Mouse (Mus musculus): Measurements from ENCODE around the gene Ptx3.
"Not testable (repeated sequence)": the region's sequence is repeated elsewhere in the genome, so short reads cannot be mapped to it uniquely, and the experiment has no call there.

The Ptx3 gene

DNA sequence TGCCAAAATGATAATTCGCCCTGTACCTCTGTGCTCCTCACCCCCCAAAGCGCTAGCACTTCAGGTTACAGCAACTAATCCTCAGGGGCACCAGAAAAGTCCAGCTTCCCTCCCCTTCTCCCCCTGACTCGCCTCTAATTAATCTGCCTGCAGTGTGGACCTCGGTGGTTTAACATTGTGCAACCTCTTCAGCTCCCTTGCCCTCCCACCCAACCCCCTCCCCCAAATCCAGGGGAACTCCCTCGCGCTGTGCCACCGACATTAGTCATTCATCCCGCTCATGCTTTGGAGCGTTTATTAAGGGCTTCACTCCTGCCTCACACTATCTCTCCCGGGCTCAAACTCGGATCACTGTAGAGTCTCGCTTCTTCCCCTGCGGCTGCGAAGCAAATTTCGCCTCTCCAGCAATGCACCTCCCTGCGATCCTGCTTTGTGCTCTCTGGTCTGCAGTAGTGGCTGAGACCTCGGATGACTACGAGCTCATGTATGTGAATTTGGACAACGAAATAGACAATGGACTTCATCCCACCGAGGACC lies at the start of gene Ptx3:
Gene Ptx3 (plus strand): TSS at position 256 of the 537 bp plus-strand sequence.
- DNase-seq (ENCODE audit: extremely low read depth, low read depth) = no peak

DNA sequence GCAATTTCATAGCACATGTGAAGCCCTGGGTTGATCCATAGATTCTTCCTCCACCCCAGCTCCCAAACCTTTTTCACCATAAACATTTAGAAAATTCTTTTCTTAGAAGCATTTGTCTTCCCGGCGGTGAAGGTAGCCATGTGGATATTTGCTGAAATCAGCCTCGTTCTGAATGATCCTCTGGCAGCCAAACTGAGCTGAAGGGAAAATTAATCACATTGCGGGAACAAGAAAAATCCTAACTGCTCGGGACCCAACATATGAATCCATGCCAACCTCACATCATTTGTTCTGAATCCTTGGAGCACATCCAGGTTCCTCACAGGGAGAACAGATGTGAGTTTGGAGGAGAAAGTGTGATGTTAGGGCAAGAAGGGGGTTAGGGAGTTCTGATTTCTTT lies 46.8 kb upstream of the Ptx3 start:
- no peak for DNase-seq (ENCODE audit: extremely low read depth, low read depth)

GRCm38 (mm10) chr3:66179647-66180046 lies 40.1 kb upstream of the Ptx3 start:
- DNase-seq (ENCODE audit: extremely low read depth, low read depth) = no peak

DNA sequence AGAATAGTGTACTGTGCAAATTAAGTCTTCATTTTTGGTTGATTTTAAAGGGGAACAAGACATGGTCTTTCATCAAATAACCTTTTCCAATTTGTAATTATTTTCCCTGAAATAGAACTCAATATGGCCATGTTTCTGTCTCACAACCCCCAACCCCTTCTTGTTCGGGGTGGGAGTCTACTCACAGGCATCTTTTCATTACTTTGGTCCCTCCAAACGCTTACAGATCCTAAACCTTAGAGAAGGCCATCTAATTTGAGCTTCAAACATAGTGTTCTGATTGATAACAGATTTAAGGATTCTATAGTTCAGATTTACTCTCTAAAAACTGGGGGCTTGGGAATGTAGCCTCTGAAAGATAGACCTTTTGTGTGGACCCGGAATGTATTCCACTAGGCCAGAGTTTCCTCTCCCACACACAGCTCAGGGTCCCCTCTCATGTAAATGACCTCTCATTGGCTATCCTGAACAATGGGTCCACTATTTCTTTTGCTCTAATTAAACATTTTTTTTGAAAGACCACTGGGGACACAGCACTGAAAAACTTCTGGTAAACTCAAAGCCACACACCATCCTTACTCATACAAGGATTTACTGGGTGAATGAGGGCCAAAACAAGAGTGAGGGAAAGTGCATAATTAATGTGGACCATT lies 25.7 kb upstream of the Ptx3 start:
- no peak for DNase-seq (ENCODE audit: extremely low read depth, low read depth)

GRCm38 (mm10) chr3:66208836-66209573 lies 10.7 kb upstream of the Ptx3 start:
- no peak for DNase-seq (ENCODE audit: extremely low read depth, low read depth)

DNA sequence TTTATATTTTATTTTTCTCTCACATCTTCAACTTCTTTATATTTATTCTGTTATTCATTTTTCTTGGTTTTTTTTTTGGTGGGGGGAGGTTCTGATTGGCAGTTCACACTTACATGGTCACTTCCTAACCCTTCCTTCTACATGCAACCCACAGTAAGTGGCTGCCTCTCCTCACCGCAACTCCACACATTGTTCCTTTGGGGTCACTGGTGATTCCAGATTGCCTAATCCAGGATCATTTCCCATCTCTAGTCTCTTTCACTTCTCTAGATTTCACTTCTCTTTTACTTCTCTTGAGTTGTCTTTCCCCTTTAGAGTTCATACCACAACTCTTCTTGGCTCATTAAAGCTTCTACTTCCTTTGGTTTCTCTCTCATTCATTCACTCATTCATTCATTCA lies 6.2 kb upstream of the Ptx3 start:
- DNase-seq (ENCODE audit: extremely low read depth, low read depth) = no peak

- DNase-seq (ENCODE audit: extremely low read depth, low read depth) = no peak
These were observed 4.0 kb upstream of the Ptx3 start for GRCm38 (mm10) chr3:66215759-66216158.

DNA sequence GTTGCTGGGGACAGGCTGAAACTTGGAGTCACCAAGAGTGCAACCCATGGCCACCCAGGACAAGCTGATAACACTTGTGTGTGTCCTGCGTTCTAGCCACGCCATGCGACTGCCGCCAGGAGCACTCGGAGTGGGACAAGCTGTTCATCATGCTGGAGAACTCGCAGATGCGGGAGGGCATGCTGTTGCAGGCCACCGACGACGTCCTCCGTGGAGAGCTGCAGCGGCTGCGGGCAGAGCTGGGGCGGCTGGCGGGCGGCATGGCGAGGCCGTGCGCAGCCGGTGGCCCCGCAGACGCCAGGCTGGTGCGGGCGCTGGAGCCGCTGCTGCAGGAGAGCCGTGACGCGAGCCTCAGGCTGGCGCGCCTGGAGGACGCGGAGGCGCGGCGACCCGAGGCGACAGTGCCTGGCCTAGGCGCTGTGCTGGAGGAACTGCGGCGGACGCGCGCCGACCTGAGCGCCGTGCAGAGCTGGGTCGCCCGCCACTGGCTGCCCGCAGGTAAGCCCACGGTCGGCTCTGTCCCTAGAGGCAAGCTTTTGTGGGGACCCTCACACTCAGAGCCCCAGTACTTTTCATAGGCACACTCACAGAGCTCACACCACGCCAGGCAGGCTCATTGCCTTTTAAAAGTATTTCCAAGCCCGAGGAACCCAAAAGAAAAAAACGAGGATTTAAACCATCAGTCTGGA lies 988 bp downstream of the Ptx3 start:
- DNase-seq (ENCODE audit: extremely low read depth, low read depth) = no peak

DNA sequence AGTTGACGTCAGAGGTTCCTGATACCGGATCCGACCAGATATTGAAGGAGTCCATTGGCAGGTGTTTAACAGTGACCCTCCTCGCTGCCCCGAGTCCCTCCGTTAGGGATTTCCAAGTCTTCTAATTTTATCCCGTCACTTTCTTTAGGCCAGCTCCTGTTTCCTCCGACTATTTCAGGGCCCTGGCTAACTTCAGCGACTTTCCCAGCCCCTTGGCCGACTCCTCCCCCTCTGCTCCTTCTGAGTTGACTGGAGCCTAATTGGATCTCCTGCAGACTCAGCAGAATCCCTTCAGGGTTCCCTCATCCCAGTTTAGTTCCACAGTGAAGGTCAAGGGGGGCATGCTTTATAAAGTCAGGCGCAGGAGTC lies 1.5 kb downstream of the Ptx3 start:
- DNase-seq (ENCODE audit: extremely low read depth, low read depth) = no peak

- no peak for DNase-seq (ENCODE audit: extremely low read depth, low read depth)
These were observed 5.3 kb downstream of the Ptx3 start for GRCm38 (mm10) chr3:66224931-66225537.

GRCm38 (mm10) chr3:66236234-66236871 lies 16.6 kb downstream of the Ptx3 start:
- not testable (repeated sequence) for DNase-seq (ENCODE audit: extremely low read depth, low read depth)

DNA sequence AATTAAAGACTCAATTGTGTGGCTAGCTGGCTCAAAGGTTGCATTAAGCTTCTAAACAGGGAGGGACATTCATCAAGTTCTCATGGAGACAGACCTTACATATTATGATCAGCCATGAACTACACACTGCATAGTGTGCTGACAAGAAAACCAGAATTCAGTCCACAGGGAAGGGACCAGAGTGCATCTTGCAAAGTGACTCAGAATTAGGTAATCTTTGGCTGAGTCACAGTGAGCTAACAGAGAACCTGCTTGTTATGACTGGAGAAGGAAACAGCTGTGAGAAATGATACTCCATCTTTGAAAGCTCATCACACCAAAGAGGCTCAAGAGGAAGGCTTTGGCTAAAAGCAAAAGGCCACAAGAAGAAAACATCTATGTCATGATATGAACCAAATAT lies 20.8 kb downstream of the Ptx3 start:
- DNase-seq (ENCODE audit: extremely low read depth, low read depth) = no peak

GRCm38 (mm10) chr3:66251842-66252241 lies 32.1 kb downstream of the Ptx3 start:
- no peak for DNase-seq (ENCODE audit: extremely low read depth, low read depth)

DNA sequence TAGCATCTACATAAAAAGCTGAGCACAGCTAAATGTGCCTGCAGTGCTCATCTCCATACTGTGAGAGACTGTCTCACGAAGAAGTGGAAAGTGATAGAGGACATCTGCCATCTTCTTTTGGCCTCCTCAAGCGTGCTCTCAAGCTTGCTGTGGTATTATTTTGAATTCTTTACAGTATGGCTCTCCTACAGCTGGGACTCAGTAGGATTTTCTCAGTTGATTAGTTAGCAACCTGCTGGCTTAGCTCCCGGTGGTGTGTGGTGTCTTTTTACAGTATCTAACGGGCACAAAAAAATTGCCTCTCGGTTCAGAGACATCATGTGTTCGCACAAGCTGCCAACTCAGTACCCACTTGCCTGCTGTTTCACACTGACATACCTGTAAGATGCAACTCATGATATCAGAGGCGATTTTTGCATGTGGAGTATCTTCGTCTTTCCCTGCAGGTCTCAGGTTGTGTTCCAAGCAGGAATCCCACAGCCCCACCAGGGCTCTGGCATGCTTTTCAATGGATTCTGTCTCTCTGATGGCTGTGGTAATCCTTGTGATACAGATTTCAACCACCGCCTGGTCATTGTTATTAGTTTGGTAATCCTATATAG lies 34.9 kb downstream of the Ptx3 start:
- no peak for DNase-seq (ENCODE audit: extremely low read depth, low read depth)

GRCm38 (mm10) chr3:66262319-66262718 lies 42.6 kb downstream of the Ptx3 start:
- no peak for DNase-seq (ENCODE audit: extremely low read depth, low read depth)

- DNase-seq (ENCODE audit: extremely low read depth, low read depth) = no peak
These were observed 43.6 kb downstream of the Ptx3 start for GRCm38 (mm10) chr3:66263270-66263669.
